Mouse (Mus musculus) gonadal fat pad, adult 2 months (tissue): ENCODE measurements around the gene Prps2. TPM values are rescaled to one million over a fixed set of nuclear protein-coding genes. Genes with fewer than 3 reads are reported as not detected.
"Not testable (repeated sequence)": the region's sequence is repeated elsewhere in the genome, so short reads cannot be mapped to it uniquely, and the experiment has no call there.

Experiments
- DNase-seq: peaks from one replicate; pipeline ENCODE4 v3.0.0-alpha.2; 2012; ENCODE audit warnings: low read depth
- polyA plus RNA-seq: library from polyadenylated mRNA; depleted of rRNA; stranded (reverse); fragments of >200 nt; gene quantifications from 2 replicates; pipeline ENCODE4 v1.2.3, GENCODE M21; 2012; rRNA removed

Prps2 gene
- polyA plus RNA-seq, 1 experiment, result 43.8 TPM

GRCm38 (mm10) chrX:167323742-167324141, 58.8 kb downstream of the Prps2 start:
- no peak for DNase-seq

- no peak for DNase-seq
Measured at GRCm38 (mm10) chrX:167321233-167321806, 61.2 kb downstream of the Prps2 start.

- no peak for DNase-seq
Measured at GRCm38 (mm10) chrX:167318819-167319396, 63.6 kb downstream of the Prps2 start.

- no peak for DNase-seq
Measured at GRCm38 (mm10) chrX:167315766-167316165, 66.8 kb downstream of the Prps2 start.

- DNase-seq, result no peak
Measured at GRCm38 (mm10) chrX:167315093-167315726, 67.3 kb downstream of the Prps2 start.

- DNase-seq, result not testable (repeated sequence)
Measured at GRCm38 (mm10) chrX:167302061-167302460, 80.5 kb downstream of the Prps2 start.

Other genes starting within 250 kb of the Prps2 start
- gene Tmsb4x, start 173.4 kb downstream of the Prps2 start, polyA plus RNA-seq, result 749 and 958 TPM in 2 replicates
- 1.5 and 2.2 TPM in 2 replicates for gene Tlr8, start 118.4 kb downstream of the Prps2 start, polyA plus RNA-seq
- 0.76 and 0.97 TPM in 2 replicates for gene Tlr7, start 52.2 kb downstream of the Prps2 start, polyA plus RNA-seq